Mouse (Mus musculus) 416B (cell line): ENCODE results near the gene Rps6kb1.
"Not testable (repeated sequence)": the region's sequence is repeated elsewhere in the genome, so short reads cannot be mapped to it uniquely, and the experiment has no call there.

Experiments used
- DNase-seq: peaks from one replicate; pipeline ENCODE4 v3.0.0; 2011; ENCODE audit warnings: low read depth

Gene Rps6kb1

DNA sequence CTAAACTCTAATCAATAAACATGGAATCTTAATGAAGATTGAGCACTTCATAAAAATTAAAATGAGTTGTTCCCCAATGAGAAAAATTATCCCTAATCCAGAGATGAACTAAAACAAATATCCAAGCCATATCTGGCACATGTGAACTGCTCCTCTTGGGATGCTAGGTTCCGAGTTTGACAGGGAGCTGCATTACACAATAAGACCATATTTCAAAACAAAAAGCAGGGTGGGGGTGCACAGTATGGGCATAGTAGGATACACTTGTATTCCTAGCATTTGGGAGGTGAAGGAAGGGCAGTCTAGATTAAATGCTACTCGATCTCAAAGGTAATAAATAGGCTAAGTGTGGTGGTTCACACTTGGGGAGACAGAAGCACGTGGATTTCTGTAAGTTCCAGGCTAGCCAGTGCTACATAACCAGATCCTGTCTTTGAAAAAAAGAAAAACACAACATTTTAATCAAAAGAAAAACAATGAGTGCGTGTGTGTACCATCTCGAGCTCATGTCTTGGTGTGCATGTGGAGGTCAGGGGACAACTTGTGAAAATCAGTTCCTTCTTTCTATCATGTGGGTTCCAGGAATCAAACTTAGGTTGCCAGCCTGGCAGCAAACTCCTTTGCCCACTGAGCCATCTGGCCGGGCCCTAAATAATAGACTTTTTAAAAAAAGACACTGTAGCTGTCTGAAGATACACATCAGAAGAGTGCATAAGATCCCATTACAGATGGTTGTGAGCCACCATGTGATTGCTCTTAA lies 4.7 kb downstream of the Rps6kb1 start:
- no peak for DNase-seq

DNA sequence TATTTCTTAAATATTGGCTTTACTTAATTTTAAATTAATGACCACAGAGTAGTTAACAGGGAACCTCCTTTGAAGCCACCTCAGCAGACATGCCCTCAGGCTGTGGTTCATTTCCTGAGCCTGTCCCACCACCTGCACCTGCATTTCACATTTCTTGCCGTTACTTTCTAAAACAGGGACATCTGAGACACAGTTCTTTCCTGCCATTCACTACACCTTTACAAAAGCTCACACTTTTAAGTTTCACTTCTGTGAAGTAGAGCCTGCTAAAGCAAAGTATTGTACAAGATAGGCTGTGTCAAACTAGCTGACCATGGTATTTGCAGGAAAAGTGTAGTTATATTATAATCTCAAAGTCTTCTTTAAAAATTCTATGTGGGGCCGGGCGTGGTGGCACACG lies 5.8 kb downstream of the Rps6kb1 start:
- DNase-seq = no peak

DNA sequence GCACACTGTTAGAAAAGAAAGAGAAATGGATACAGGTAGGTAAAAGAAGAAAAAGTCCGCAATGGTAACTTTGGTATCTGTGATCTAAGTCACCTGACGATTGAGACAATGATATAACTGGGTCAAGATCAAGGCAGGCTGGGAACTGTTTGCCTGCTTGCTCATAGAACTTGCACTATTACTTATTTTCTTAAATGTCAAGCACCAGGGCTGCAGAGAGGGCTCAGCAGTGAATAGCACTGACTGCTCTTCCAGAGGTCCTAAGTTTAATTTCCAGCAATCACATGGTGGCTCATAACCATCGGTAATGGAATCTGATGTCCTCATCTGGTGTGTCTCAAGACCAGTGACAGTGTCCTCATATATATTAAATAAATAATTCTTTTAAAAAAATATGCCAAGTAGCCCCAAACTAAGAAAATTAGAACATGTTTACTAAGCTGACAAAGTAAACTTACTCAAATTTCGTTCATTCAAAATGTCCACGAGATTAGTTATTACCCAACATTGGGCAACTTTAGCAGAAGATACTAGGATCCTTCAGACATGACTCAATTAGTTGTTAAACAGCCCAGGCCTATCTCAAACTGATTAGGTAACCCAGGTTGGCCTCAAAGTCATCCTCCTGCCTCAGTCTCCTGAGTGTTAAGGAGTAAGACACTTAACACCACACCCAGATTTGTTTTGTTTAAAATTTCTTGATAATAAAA lies 10.2 kb downstream of the Rps6kb1 start:
- DNase-seq = peak; percentile 55

DNA sequence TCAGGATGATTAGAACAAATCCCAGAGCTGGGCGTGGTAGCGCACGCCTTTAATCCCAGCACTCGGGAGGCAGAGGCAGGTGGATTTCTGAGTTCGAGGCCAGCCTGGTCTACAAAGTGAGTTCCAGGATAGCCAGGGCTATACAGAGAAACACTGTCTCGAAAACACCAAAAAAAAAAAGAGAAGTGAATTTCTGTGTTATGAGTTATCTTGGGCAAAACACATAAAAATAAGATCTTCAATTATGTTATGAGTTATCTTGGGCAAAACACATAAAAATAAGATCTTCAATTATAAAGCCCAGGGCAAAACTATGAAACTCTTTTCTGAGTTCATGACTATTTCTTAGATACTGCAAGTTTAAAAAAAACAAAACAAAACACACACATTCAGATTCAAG lies 11.3 kb downstream of the Rps6kb1 start:
- DNase-seq = not testable (repeated sequence)

DNA sequence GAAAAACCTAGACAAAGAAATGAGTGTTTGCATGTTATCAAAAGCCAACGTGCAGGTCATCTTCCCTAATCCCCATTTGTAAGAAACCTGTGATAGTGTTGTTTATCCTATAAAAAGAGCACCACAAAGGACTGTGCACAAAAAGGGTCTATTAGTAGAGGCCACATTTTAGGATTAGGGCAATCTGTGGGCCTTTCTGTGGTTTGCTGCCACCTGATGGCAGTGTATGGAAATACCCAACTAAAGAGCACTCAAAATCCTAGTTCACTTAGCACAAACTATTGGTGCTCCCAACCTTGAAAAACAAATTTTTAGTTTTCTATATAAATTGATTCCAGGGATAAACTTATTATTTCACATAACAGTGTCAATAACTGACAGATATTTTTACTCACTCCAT lies 11.8 kb downstream of the Rps6kb1 start:
- peak; percentile 61 for DNase-seq

DNA sequence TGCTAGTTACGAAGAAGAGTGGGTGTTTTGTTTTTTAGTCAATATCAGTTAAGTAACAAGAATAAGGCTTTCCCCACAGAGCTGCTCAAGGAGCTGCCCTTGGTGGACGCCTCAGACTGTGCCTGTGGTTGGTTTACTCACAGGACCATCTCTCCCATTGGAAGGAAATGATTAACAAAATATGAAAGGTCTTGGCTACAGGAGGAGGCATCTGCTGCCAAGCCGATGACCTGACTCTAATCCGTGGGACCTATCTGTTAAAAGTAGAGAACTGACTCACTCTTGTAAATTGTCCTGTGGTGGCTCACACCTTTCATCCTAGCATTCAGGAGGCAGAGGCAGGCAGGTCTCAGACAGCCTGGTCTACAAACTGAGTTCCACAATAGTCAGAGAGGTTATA lies 17.1 kb downstream of the Rps6kb1 start:
- DNase-seq = no peak

DNA sequence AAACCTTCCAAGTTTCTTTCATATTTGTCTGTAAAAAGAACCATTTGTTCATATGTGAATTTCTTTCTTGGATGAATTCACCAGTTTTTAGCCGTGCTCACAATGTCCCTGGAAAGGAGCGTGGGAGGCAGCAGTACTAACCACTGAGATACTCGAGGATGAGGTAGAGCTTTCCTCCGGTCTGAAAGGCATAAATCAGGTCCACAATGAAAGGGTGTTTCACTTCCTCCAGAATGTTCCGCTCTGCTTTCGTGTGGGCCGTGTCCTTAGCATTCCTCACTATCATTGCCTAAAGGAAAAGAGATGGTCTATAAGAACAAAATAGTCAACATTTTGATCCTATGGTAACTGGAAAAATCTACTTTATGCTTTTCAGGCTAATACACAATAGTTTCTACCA lies 24.9 kb downstream of the Rps6kb1 start:
- no peak for DNase-seq

DNA sequence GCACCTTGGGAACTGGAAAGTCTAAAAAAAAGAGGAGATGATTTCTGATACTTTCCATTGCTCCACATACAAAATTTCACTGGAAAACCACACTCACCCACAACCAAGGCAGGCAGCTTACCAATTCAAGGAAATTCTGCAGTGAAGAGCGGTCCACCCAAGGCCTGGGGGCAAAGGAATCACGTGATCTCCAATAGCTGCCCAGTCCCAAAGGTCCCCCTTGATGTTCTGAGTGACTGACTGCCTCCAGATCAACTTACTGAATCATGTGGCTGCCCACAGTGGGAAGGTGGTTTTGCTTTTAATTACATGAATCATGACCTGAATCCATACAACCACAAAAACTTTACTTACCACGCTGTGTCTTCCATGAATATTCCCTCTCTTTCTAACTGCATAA lies 27.4 kb downstream of the Rps6kb1 start:
- DNase-seq = no peak

DNA sequence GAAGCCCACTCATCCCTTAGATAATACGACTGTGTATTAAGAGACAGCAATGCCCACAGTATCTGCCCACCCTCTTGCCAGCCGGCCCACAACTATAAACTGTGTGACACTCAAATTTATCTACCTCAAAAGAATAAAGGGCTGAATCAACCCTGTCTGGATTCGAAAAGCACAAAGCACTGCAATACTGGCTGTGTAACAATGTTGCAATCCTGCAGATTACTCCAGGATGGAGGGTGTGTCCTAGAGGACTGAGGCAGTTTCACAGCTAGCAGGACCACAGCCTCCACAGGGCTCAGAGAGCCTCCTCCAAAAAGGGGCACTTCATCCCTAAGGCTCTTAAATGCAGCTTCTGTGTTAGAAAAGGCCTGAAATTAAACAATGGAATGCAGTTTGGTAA lies 28.0 kb downstream of the Rps6kb1 start:
- no peak for DNase-seq

DNA sequence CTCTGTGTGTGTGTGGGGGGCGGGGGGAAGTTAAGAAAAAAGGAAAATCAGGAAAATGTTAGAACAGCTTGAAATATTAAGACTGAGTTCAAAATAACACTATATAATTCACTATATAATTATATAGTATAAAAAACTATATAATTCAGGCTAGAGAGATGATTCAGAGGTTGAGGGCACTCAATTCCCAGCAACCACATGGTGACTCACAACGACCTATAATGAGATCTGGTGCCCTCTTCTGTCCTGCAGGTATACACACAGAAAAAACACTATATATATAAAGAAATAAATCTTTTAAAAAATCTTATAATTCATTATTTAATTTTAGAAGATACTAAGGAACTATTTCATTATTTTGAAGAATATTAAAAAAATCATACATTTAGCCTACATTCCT lies 36.6 kb downstream of the Rps6kb1 start:
- peak; percentile 64 for DNase-seq

DNA sequence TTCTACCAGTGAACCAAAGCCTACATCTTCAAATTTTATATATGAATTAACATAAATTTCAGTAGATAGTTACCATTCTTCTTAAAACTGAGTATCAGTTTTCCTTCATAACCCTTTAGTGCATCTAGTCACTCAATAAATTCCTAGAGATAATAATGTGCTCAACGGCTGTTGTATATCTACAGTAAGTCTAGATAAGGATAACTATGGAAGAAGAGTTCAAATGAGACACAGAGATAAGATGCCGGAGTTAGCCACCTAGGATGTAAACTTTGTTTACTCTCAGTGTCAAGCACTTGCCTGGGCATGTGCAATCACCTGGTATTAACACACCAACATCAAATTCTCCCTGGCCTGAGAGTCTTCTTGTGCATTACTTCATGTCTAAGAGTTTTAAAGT lies 37.3 kb downstream of the Rps6kb1 start:
- DNase-seq = no peak

DNA sequence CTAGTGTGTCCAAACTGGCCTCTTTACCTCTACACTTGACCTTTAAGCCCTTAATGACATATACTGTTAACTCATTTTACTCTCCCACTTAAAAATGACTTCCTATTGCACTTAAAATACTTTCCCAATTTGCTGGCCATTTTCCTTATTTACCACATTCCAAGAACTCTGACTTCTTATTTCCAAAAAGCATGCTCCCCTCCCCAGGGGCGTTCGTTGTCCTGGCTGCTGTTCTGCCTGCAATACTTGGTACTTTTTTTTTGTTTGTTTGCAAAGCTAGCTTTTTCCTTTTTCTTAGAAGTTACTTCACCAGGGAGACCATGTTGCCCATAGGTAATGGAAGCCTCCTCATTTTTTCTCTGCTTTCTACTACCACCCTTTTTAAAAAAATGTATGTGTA lies 41.5 kb downstream of the Rps6kb1 start:
- DNase-seq = no peak

DNA sequence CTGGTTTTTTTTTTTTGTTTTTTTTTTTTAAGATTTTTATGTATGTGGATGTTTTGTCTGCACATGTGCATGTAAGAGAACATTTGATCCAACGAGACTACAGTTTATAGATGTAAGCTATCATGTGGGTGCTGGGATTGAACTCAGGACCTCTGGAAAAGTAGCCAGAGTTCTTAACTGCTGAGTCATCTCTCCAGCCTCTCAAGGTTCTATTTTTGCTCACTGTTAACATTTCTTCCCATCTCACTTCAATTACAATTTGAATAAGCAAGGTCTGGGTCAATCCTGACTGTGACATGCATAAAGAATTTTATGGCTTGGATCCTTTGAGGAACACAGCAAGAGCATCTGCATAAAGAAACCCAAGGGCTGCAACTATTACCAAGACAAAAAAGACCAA lies 43.8 kb downstream of the Rps6kb1 start:
- DNase-seq = no peak

DNA sequence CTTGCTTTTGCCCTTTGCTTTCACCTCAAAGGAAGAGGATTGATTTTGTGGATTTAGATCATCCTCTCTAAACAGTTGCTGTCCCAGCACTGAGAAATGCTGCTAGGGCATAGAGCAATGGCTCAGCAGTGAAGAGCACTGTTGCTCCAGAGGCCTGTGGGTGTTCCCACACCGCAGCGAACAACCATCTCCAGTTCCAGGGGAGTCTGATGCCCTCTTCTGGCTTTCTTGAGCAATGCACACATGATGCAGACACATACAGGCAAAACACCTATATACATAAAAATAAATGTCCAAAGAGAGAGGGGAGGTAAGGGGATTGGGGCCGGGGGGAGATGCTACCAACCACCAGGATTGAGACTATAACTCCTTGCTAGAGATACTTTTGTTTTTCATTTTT lies 46.7 kb downstream of the Rps6kb1 start:
- peak; percentile 51 for DNase-seq

DNA sequence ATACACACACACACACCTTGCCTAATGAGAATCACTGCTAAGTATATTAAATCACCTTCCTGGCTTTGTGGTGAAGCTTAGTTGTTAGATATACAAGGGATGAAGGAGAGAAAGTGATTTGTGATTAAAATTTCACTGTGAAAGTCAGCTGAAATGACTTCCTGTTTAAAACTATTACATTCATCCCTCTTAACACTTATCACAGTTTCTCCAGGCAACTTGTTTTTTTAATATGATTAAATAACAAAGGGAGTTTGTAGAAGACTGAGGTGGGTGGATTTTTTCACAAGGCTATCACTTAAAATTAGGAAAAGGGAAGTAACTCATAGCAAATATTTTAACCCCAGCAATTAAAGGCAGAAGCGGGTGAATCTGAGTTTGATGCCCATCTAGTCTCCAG lies 47.2 kb downstream of the Rps6kb1 start:
- no peak for DNase-seq

DNA sequence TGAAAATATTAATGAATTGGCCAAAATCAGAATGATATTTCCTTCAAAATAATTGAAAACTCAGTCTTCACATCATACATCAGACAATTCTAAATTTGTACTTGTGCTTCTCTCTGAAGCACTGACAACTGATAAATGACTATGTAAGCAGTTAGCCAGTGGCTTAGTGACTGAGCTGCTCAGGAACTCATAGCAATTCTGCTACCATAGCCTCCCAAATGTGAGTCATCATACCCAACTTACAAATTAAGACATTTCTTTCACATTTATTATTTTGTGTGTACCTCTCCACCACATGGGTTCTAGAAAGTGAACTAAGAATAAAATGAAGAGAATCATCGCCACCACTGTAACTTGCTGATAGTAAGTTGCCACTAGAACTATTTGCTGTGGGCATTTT lies 53.8 kb downstream of the Rps6kb1 start:
- peak; percentile 32 for DNase-seq

DNA sequence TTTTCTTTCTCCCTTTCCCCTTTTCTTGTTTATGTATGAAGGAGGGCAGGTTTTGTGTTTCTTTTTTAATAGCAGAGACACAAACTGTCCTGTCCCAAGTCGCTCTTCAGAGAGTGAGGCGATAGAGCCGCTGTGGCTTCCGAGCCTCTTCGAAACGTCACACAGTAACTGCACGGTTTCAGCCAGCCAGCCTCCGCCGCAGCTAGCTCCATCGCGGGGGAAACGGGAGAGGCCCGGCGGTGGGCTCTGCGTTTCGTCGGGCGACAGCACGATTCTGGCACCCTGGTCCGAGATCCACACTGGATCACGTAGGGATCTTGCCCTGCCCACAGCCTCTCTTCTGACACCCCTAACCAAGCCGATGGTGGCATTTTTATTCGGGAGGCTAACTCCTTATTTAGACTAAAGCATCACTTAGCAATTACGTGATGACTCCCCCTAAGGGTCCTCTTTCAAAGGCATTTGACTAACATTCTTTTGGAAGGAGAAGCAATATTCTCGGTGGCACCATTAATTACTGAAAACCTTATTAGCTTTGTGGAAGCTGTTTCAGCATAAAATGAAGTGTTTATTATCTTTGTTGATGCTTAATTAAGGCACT lies 59.6 kb downstream of the Rps6kb1 start:
- DNase-seq = peak; percentile 54

DNA sequence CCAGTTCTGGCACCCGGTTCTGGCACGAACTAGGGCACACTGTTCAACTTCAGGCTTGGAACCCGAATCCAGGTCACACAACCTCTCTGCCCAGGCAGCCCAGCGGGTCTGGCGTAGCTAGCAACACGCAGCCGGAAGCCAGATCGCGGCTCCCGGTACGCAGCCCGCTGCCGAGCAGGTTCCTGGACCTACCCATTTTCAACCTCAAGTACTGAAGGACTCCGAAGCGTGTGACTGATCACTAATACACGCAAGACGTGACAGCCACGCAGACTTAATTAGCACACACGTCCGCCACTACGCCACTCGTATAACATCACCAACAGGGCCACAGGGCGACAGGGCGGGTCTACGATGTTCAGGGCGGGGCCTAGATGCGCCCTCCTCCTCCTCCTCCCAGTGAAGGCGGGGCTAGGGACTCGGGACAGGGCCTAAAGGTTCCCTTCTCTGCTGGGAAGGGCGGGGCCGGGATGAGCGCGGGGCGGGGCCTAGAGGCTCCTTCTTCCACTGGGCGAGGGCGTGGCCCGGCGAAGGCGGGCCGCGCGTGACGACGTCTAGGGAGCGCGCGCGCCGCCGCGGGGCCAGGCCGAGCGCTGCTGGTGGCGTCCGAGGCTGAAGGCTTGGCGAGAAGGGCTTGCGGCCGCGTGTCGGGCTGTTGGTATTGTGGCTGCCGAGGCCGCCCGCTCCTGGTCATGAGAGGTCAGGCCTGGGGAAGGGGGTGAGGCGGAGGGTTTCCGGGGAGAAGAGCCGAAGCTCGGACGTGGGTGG lies 60.3 kb downstream of the Rps6kb1 start, which contains the start of gene Rnft1:
TSS of gene Rnft1 (plus strand) at position 557 of the 768 bp plus-strand sequence.
- peak; percentile 98 for DNase-seq

DNA sequence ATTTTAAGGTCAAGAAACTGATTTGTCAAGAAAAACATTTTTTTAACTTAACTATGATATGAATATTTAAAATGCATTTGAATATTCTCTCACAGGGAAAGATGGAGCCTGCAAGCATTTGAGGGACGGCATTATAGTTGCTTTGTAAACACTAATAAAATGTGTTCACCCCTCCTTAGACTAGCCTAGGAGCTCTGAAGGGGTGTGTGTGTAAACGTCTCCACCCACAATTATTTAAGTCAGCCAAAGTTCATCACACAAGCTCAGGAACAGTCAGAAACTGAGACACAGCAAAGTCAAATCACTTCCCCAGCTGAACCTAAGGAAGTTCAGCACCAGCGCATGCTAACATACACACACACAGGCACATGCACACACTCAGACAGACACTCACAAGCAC lies 71.0 kb downstream of the Rps6kb1 start:
- no peak for DNase-seq

DNA sequence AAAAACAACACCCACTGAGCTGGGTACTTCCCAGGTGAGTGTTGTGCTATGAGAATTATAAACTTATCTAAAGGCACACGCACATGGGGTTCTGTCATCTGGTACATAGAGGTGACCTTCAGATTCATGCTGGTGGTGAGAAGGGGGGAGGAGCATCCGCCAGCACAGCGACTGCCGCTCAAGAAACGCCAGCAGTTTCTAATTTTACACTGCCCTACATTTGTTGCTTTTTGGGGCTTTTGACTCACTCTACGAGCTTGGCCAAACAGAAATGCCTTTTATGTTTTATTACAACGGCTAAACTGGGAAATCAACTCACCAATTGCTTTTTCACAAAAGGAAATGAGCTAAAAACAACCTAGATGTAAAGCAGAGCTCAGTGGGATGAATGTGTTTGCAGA lies 71.8 kb downstream of the Rps6kb1 start:
- DNase-seq = peak; percentile 53

DNA sequence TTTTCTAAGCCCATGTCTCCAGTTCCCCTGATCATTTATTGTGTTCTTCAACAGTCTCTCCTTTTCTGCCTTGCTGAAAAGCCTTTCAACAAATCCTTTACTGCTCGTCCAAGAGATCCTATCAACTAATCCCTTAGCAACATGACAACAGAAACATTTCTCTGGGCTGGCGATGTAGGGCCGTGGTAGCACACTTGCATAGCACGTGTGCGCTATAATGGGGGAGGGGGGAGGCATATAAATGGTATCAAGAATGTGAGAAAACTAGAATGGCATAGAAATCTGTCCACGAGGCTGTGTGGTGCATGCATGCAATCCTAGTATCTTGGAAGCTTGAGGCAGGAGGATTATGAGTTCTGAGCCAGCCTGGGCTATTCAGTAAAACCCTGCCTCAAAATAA lies 72.8 kb downstream of the Rps6kb1 start:
- no peak for DNase-seq

DNA sequence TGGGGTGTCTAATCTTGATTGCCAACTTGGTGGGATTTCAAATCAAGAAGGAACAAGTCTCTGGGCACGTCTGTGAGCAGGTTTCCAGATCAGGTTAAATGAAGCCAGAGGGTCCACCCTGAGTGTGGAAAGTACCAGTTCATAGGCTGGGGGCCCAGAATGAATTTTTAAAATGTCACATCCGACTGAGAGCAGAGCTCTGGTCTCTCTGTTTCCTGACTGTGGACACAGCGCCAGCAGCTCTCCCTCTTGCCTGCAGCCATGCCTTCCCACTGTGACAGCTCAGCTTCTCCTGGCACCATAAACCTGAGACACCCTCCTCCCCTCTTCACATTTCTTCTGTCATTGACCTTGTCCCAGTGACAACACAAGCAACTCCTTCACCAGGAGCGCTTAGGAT lies 75.6 kb downstream of the Rps6kb1 start:
- DNase-seq = no peak

DNA sequence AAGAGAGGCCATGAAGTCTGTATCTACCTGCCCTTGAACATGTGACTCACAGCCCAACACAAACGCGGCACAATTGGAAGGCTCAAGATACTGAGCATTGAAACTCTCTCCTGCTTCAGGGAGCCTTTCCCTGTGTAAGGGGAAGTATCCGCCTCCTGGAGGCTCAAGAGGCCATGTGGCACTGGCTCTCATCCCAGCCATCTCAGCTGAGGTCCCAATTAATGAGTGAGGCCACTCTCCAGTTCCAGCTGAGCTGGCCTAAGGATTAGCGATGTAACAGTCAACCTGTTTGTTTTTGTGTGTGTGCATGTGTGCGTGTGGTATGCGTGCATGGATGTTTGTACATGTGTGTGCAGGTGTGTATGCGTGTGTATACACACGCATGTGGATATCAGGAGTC lies 76.3 kb downstream of the Rps6kb1 start:
- no peak for DNase-seq
